Mouse (Mus musculus) forebrain, embryonic 13.5 days (tissue): Measurements from ENCODE around the gene Sox1. TPM values are rescaled to one million over a fixed set of nuclear protein-coding genes. Genes with fewer than 3 reads are reported as not detected.

Experiments
- microRNA-seq: library from miRNA; unstranded; fragments of <30 nt; microRNA quantifications from one replicate; pipeline ENCODE4, GENCODE M21; 2016
- polyA plus RNA-seq: library from polyadenylated mRNA; unstranded; fragments of >200 nt; fragmentation: Nextera tagmentation; extraction: Ambion mirVana; gene quantifications from 2 replicates; pipeline ENCODE4 v1.2.1, GENCODE M21; 2015

Gene Sox1
- polyA plus RNA-seq, 1 experiment from 2014 or later, result 8.8 TPM

Small RNA genes lying within 50 kb of the gene (microRNA-seq; reads per million reads assigned to microRNA genes)
- gene Gm25239, result not detected

Other genes starting within 250 kb of the Sox1 start
- gene A230072I06Rik, start 116.5 kb upstream of the Sox1 start, polyA plus RNA-seq, result 0.21 and 0.28 TPM in 2 replicates
- gene Spaca7, start 177.7 kb downstream of the Sox1 start, polyA plus RNA-seq, result not detected in 2 replicates